Mouse (Mus musculus) T-helper 17 cell (primary cell): ENCODE data around the gene Ninl.

Source experiments
- in situ Hi-C, 2 experiments: fragments of 300-600 bp; cut with MboI, MseI; formaldehyde crosslinking; loops; 1 replicate in 1 of 2; 2 replicates in 1 of 2; pipeline ENCODE4 v1.15.1; 2025; ENCODE audit warnings: high pct_unique_total_duplicates in 2 of 2

The Ninl gene

DNA sequence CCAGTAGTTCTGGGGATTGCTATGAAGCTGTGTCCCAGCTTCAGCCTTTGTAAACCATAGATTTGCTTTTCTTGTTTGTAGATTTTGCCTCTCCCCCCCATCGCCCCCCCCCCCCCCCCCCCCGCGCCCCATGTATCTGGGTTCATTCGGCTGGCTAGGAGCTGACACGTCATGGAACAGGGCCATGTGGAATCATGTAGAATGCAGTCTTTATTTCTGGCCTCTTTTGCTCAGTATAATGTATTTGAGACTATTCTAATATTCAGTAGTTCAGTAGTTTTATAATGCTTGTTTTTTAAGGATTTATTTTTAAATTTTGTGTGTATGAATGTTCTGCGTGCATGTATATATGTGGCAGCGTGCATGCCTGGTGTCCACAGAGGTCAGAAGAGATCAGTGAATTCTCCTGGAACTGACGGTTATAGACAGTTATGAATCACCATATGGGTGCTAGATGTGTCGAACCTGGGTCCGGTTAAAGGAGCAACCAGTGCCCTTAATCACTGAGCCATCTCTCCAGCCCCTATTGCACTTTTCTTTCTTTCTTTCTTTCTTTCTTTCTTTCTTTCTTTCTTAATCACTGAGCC lies 128.8 kb downstream of the Ninl start:
- in situ Hi-C loops = loop anchor here in 1 of 2 experiments (10.0 to 25.0 kb wide), 3 partner anchors 627 to 1394 kb away; partner anchors contain the start of genes Fkbp1a and Psmf1

DNA sequence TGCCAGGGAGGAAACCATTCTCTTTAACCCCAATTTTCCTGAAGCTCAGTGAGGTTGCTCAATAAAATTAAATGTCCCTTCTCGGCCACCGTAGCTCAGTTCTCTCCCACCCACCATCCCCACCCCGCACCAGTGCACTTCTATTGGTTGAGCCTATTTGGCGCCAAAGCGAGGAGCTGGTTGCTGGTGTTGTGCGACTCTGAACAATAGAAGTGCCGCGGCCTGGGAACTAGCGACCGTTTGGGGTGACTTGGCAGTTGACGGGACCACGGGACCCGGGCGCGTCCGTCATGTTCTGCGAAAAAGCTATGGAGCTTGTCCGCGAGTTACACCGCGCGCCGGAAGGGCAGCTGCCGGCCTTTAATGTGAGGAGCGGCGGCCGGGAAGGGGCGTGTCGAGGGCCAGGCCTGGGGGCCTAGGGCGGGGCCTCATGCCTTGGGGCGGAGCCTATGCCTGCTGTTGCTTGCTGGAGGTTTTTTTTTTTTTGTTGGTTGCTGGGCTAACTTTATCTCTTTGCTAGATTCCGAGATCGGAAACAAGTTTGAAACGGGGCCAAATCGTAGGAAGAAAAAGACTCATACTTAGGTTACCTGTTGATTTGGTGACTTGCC lies 129.6 kb downstream of the Ninl start:
- in situ Hi-C loops = loop anchor here (10.0 to 25.0 kb wide), 4 partner anchors 335 to 1395 kb away; partner anchors contain the start of genes Cst7 (in 1 of the 2), Fkbp1a (in 1 of the 2) and Psmf1 (in 1 of the 2)

DNA sequence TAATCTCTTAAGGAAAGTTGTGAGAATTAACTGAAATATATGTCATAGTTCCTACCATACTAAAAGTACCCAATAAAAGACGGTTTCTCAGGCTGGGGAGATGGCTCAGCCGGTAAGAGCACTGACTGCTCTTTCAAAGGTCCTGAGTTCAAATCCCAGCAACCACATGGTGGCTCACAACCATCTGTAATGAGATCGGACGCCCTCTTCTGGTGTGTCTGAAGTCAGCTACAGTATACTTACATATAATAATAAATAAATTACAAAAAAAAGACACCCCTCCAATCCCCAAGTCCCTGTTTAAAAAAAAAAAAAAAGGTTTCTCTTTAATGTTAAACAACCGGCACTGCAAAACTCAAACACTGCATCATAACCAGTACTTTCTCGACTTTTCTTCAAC lies 130.3 kb downstream of the Ninl start:
- in situ Hi-C loops = loop anchor here (10.0 to 25.0 kb wide), 3 partner anchors 334 to 828 kb away; partner anchors contain the start of genes Cst7 (in 1 of the 2), Fkbp1a (in 1 of the 2) and Psmf1 (in 1 of the 2)

- in situ Hi-C loops = loop anchor here (10.0 to 25.0 kb wide), 3 partner anchors 330 to 832 kb away; partner anchors contain the start of genes Cst7 (in 1 of the 2), Fkbp1a (in 1 of the 2) and Psmf1 (in 1 of the 2)
Observed at GRCm38 (mm10) chr2:150904936-150905450, 134.2 kb downstream of the Ninl start, which contains the start of gene Gins1. Gene Gins1 (plus strand): TSS chr2:150905400.

- in situ Hi-C loops = loop anchor here (10.0 to 25.0 kb wide), 3 partner anchors 330 to 833 kb away; partner anchors contain the start of genes Cst7 (in 1 of the 2), Fkbp1a (in 1 of the 2) and Psmf1 (in 1 of the 2)
Observed at GRCm38 (mm10) chr2:150904272-150904935, 134.8 kb downstream of the Ninl start, which contains the start of gene Abhd12. Gene Abhd12 (minus strand): TSS chr2:150904741.

DNA sequence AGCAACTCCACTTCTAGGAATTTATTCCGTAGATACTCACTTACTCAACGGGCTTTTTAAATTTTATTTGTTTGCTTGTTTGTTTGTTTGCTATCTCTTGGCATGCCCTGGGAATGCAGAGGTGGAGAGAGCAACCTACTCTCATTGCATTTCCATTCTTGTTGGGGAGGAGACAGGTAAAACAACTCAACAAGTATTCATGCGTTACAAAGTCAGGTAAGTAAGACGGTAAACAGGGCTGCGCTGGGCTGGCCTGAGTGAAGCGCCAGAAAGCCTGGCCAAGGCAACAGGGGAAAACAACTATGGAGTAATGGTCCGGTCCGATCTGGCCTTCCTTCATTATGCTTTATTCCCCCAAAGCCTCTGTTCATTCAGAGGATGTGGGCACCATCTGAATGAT lies 136.8 kb downstream of the Ninl start:
- in situ Hi-C loops = loop anchor here (10.0 to 25.0 kb wide), 3 partner anchors 328 to 835 kb away; partner anchors contain the start of genes Cst7 (in 1 of the 2), Fkbp1a (in 1 of the 2) and Psmf1 (in 1 of the 2)

DNA sequence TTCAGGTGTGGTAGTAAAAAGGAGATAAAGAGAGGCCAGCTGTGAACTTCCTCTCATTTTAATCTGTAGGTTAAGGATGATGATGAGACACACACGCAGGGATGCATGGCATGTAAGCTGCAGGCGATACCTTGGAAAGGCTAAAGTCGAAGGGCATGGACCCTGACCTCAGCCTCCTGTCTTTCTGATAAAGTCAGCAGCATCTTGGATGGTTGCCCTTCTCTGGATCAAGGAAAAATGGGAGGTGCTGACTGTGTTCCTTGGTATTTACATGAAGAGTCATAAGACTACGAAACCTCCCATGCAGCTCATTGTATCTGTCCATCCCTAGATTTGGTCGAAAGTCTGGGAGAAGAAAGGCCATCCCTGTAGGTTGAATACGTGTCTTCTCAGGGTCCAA lies 138.8 kb downstream of the Ninl start:
- in situ Hi-C loops = loop anchor here (10.0 to 25.0 kb wide), 3 partner anchors 326 to 837 kb away; partner anchors contain the start of genes Cst7 (in 1 of the 2), Fkbp1a (in 1 of the 2) and Psmf1 (in 1 of the 2)

- in situ Hi-C loops = no loop called here
Observed at GRCm38 (mm10) chr2:150895691-150896252, 143.4 kb downstream of the Ninl start.

DNA sequence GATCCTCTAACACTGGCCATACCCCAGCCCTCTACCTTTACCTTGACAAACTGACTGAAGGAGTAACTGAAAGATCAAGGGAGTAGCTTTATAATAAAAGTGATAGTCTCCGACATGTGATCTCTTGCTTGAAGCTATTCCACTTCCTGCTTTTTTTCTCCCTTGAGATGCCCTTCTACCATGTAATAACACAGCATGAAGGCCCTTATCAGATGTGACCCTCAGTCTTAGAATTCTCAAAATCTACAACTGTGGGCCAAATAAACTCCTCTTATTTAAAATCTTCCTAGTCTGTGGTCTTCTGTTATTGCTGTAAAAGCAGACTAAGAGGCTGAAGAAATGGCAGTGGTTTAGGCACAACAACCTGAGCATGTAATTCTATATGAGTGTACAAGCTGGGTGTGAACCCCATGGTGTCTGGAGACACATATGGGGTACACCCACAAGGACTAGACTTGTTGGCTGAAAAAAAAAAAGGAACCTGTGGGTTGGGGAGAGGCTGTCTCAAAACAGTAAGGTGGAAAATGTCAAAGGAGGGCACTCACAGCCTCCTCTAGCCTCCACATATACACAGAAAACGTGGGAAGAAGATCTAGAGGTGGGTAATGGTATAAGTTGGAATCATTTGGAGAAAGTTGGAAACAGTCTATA lies 144.4 kb downstream of the Ninl start:
- in situ Hi-C loops = no loop called here

- in situ Hi-C loops = no loop called here
Observed at GRCm38 (mm10) chr2:150887370-150887769, 151.8 kb downstream of the Ninl start.

DNA sequence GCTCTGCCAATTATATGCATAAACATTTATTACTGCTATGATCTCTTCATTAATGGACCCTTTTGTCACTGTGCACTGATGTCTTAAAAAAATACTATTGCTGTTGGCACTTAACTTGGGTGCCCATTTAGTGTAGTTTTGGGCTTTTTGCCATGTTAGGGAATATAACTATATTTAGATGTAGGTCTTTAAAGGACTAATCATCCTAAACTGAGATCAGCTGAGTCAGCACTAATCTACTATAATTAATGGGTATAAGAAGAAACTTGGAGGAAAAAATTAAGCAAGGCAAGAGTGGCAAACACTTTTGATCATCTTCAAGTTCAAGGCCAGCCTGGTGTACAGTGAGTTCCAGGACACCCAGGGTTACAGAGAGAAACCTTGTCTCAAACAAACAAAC lies 152.9 kb downstream of the Ninl start:
- in situ Hi-C loops = no loop called here

DNA sequence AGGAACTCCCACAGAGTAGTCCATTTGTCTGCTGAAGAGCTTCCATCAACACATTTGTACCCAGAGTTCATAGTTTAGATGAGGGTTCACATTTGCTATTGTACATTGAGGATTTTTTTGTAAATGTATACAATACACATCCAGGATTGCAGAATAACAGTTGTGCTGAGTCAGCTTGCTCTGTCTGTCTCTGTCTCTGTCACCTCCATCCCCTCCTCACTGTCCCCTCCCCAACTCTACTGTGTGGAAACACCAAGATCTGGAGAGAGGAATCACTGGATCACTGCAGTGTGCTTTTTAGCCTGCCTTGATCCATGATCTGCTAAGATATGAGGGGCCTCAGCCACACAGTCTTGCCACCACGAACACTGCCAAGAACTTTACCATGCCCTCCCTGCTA lies 153.4 kb downstream of the Ninl start:
- in situ Hi-C loops = no loop called here

GRCm38 (mm10) chr2:150884779-150885110 lies 154.4 kb downstream of the Ninl start:
- in situ Hi-C loops = no loop called here
